Mouse (Mus musculus): Measurements from ENCODE around the gene Erfe. TPM values are rescaled to one million over a fixed set of nuclear protein-coding genes. Genes with fewer than 3 reads are reported as not detected.

Erfe gene
- polyA plus RNA-seq, 1 experiment from 2014 or later: 1.7 TPM

- Histone ChIP-seq H3K4me3 (peak overlapping the region; percentile 81), H3K4me1 (replicated peaks) (peaks cover 32% of the 10 kb centered on the region), H3K9me3 (replicated peaks) (no peaks in the 10 kb centered on the region), H3K9ac (peak overlapping the region; percentile 88), H3K36me3 (peaks cover 9% of the 10 kb centered on the region; the same call in 1 of the 2 replicates), H3K27me3 (replicated peaks) (no peaks in the 10 kb centered on the region), H3K4me2 (peak overlapping the region; percentile 97), H3K27ac (ENCODE audit: poor library complexity, severe bottlenecking) (peak overlapping the region; percentile 86)
- peak; percentile 38 for ATAC-seq (ENCODE audit: insufficient number of reproducible peaks, low FRiP score)
- 4% methylated on average over 64 of the region's 65 CpGs for WGBS
Observed at GRCm38 (mm10) chr1:91412286-91413029, 46.2 kb downstream of the Erfe start.

GRCm38 (mm10) chr1:91413030-91413506 lies 46.8 kb downstream of the Erfe start:
- H3K9ac ChIP-seq: peak overlapping the region; percentile 88
- H3K36me3 ChIP-seq: peaks cover 16% of the 10 kb centered on the region; the same call in 1 of the 2 replicates
- no peaks in the 10 kb centered on the region for H3K9me3 ChIP-seq (replicated peaks)
- peak overlapping the region; percentile 97 for H3K4me2 ChIP-seq
- peak overlapping the region; percentile 94 for H3K27ac ChIP-seq (ENCODE audit: poor library complexity, severe bottlenecking)
- peaks cover 32% of the 10 kb centered on the region for H3K4me1 ChIP-seq (replicated peaks)
- peak; percentile 94 for ATAC-seq (ENCODE audit: insufficient number of reproducible peaks, low FRiP score)
- H3K27me3 ChIP-seq (replicated peaks): no peaks in the 10 kb centered on the region
- under 1% methylated on average over 34 of the region's 34 CpGs for WGBS
- peak overlapping the region; percentile 81 for H3K4me3 ChIP-seq

- Histone ChIP-seq H3K27me3 (replicated peaks) (no peaks in the 10 kb centered on the region), H3K27ac (ENCODE audit: poor library complexity, severe bottlenecking) (peak overlapping the region; percentile 94), H3K36me3 (peaks cover 20% of the 10 kb centered on the region), H3K4me2 (peak overlapping the region; percentile 97), H3K9ac (peak overlapping the region; percentile 74), H3K4me1 (replicated peaks) (peaks cover 32% of the 10 kb centered on the region), H3K9me3 (replicated peaks) (no peaks in the 10 kb centered on the region), H3K4me3 (peak overlapping the region; percentile 81)
- WGBS: 0% methylated on average over 14 of the region's 14 CpGs
- ATAC-seq (ENCODE audit: insufficient number of reproducible peaks, low FRiP score): no peak
Observed at GRCm38 (mm10) chr1:91413536-91413897, 47.3 kb downstream of the Erfe start.

- H3K9ac ChIP-seq: peak within 1 kb of the TSS; percentile 88
- ATAC-seq (ENCODE audit: insufficient number of reproducible peaks, low FRiP score): peak; percentile 52
- peaks cover 23% of the 10 kb centered on the region for H3K36me3 ChIP-seq
- peaks cover 32% of the 10 kb centered on the region for H3K4me1 ChIP-seq (replicated peaks)
- peak within 1 kb of the TSS; percentile 94 for H3K27ac ChIP-seq (ENCODE audit: poor library complexity, severe bottlenecking)
- WGBS: under 1% methylated on average over 34 of the region's 39 CpGs
- H3K27me3 ChIP-seq (replicated peaks): no peaks in the 10 kb centered on the region
- H3K9me3 ChIP-seq (replicated peaks): no peaks in the 10 kb centered on the region
- H3K4me3 ChIP-seq: peak within 1 kb of the TSS; percentile 81
- H3K4me2 ChIP-seq: peak within 1 kb of the TSS; percentile 97
Observed at GRCm38 (mm10) chr1:91413898-91414594, 47.8 kb downstream of the Erfe start, which contains the start of gene Hes6. TSS of gene Hes6 (minus strand) at chr1:91414038.

GRCm38 (mm10) chr1:91414903-91415302 lies 48.7 kb downstream of the Erfe start:
- Histone ChIP-seq H3K36me3 (peaks cover 26% of the 10 kb centered on the region), H3K27ac (ENCODE audit: poor library complexity, severe bottlenecking) (peak overlapping the region; percentile 94), H3K9me3 (replicated peaks) (no peaks in the 10 kb centered on the region), H3K4me2 (peak overlapping the region; percentile 97), H3K4me1 (replicated peaks) (peaks cover 32% of the 10 kb centered on the region), H3K27me3 (replicated peaks) (no peaks in the 10 kb centered on the region), H3K4me3 (no peak overlapping the region), H3K9ac (peak overlapping the region; percentile 74)
- 69% methylated on average over 4 of the region's 4 CpGs for WGBS
- ATAC-seq (ENCODE audit: insufficient number of reproducible peaks, low FRiP score): no peak

GRCm38 (mm10) chr1:91415311-91415710 lies 49.1 kb downstream of the Erfe start:
- ATAC-seq (ENCODE audit: insufficient number of reproducible peaks, low FRiP score): no peak
- Histone ChIP-seq H3K27me3 (replicated peaks) (no peaks in the 10 kb centered on the region), H3K9me3 (replicated peaks) (no peaks in the 10 kb centered on the region), H3K4me3 (no peak overlapping the region), H3K9ac (peak overlapping the region; percentile 74; the same call in 1 of the 2 replicates), H3K4me1 (replicated peaks) (peaks cover 32% of the 10 kb centered on the region), H3K27ac (ENCODE audit: poor library complexity, severe bottlenecking) (peak overlapping the region; percentile 94; the same call in 1 of the 2 replicates), H3K4me2 (no peak overlapping the region), H3K36me3 (peaks cover 30% of the 10 kb centered on the region)
- WGBS: 83% methylated on average over 5 of the region's 5 CpGs

GRCm38 (mm10) chr1:91417991-91418390 lies 51.8 kb downstream of the Erfe start:
- H3K27ac ChIP-seq (ENCODE audit: poor library complexity, severe bottlenecking): no peak overlapping the region
- H3K27me3 ChIP-seq (replicated peaks): no peaks in the 10 kb centered on the region
- WGBS: 50% methylated on average over 1 of the region's 1 CpGs
- no peak overlapping the region for H3K4me2 ChIP-seq
- no peak for ATAC-seq (ENCODE audit: insufficient number of reproducible peaks, low FRiP score)
- H3K4me3 ChIP-seq: no peak overlapping the region
- H3K9ac ChIP-seq: no peak overlapping the region
- H3K4me1 ChIP-seq (replicated peaks): peaks cover 18% of the 10 kb centered on the region
- no peaks in the 10 kb centered on the region for H3K9me3 ChIP-seq (replicated peaks)
- H3K36me3 ChIP-seq: peaks cover 40% of the 10 kb centered on the region

GRCm38 (mm10) chr1:91419862-91420600 lies 53.8 kb downstream of the Erfe start:
- peaks cover 49% of the 10 kb centered on the region for H3K36me3 ChIP-seq
- 65% methylated on average over 10 of the region's 10 CpGs for WGBS
- H3K4me3 ChIP-seq: no peak overlapping the region

GRCm38 (mm10) chr1:91420601-91421065 lies 54.4 kb downstream of the Erfe start:
- Histone ChIP-seq H3K4me2 (no peak overlapping the region), H3K4me1 (replicated peaks) (no peaks in the 10 kb centered on the region; the same call in 1 of the 2 replicates), H3K27ac (ENCODE audit: poor library complexity, severe bottlenecking) (no peak overlapping the region), H3K27me3 (replicated peaks) (no peaks in the 10 kb centered on the region), H3K36me3 (peaks cover 49% of the 10 kb centered on the region), H3K9ac (no peak overlapping the region), H3K4me3 (no peak overlapping the region), H3K9me3 (replicated peaks) (no peaks in the 10 kb centered on the region)
- WGBS: 92% methylated on average over 8 of the region's 8 CpGs
- no peak for ATAC-seq (ENCODE audit: insufficient number of reproducible peaks, low FRiP score)

More at GRCm38 (mm10) chr1:91419862-91420600, 53.8 kb downstream of the Erfe start:
- Histone ChIP-seq H3K4me2 (no peak overlapping the region), H3K27ac (ENCODE audit: poor library complexity, severe bottlenecking) (no peak overlapping the region), H3K9me3 (replicated peaks) (no peaks in the 10 kb centered on the region), H3K4me1 (replicated peaks) (peaks cover 5% of the 10 kb centered on the region), H3K27me3 (replicated peaks) (no peaks in the 10 kb centered on the region), H3K9ac (no peak overlapping the region)
- ATAC-seq (ENCODE audit: insufficient number of reproducible peaks, low FRiP score): no peak
